ENCODE assay signal across 21 mouse cellular contexts in genomic region chr3:144123361-144124072, GRCm38 (mm10).
DNase-seq lines count a peak whose midpoint lies in the region; ATAC-seq and TF ChIP-seq lines count a peak whose summit lies in the region.
"Had no signal": no experiment of that assay in that cellular context is flagged by ENCODE, and none has a peak within 500 bp of the region (broad histone marks: within the 10 kb centered on the region; RNA-seq: fewer than 3 reads in every experiment).

No protein-coding gene starts in this region.

- TF ChIP-seq POLR2A in CH12.LX (IDR thresholded peaks at IDR 0.05; ENCODE audit: low read depth, low read length): no peak

- no peak for TF ChIP-seq RAD21 in CH12.LX (IDR thresholded peaks at IDR 0.05; ENCODE audit: low read depth, low read length)

- no peaks in the 10 kb centered on the region for H3K79me2 ChIP-seq in CH12.LX (replicated peaks; ENCODE audit: control insufficient read depth, extremely low read depth, insufficient read depth, poor library complexity, severe bottlenecking)

- ATAC-seq in heart, embryonic 12.5 days (ENCODE audit: insufficient number of reproducible peaks, low FRiP score): no peak
- ATAC-seq in granulocyte monocyte progenitor cell, adult 5-6 weeks (replicated peaks; ENCODE audit: poor library complexity, severe bottlenecking): peak; percentile 65
- peak; percentile 50 for ATAC-seq in megakaryocyte progenitor cell, adult 5-6 weeks (replicated peaks; ENCODE audit: poor library complexity)
- ATAC-seq in forebrain, embryonic 15.5 days (replicated peaks): no peak
- ATAC-seq in midbrain, embryonic 13.5 days: no peak
- ATAC-seq: activated CD4-positive, CD25-positive, alpha-beta regulatory T cell, adult 4 months; CD4-positive, CD25-positive, alpha-beta regulatory T cell, adult 4 months; intestine, postnatal 0 days had no signal

- DNase-seq in heart, embryonic 10.5 days (ENCODE audit: low spot score): peak; percentile 13
- DNase-seq in CH12.LX (ENCODE audit: extremely low read depth): no peak
- DNase-seq in adrenal gland, adult 18-20 months (ENCODE audit: low spot score in 2 of 2): no peak
- DNase-seq: heart, adult 2 months; heart, postnatal 14 days; heart, postnatal 4 days; kidney, adult 2 months had no signal

- no peak overlapping the region for H3K4me2 ChIP-seq in heart, embryonic 12.5 days
- H3K4me2 ChIP-seq in CH12.LX (ENCODE audit: insufficient read depth, low read depth, poor library complexity, severe bottlenecking): peak overlapping the region; percentile 91
- no peak overlapping the region for H3K4me2 ChIP-seq in forebrain, embryonic 15.5 days (replicated peaks)
- H3K4me2 ChIP-seq in midbrain, embryonic 13.5 days (replicated peaks): no peak overlapping the region
- H3K4me2 ChIP-seq: embryonic facial prominence, embryonic 12.5 days; embryonic facial prominence, embryonic 15.5 days; heart, embryonic 11.5 days; heart, embryonic 15.5 days; hindbrain, embryonic 12.5 days; hindbrain, embryonic 15.5 days had no signal

- no peak overlapping the region for H3K27ac ChIP-seq in heart, embryonic 10.5 days
- no peak overlapping the region for H3K27ac ChIP-seq in heart, embryonic 12.5 days (ENCODE audit: poor library complexity, severe bottlenecking)
- H3K27ac ChIP-seq in CH12.LX (ENCODE audit: insufficient read depth, low read depth): no peak overlapping the region
- H3K27ac ChIP-seq in forebrain, embryonic 15.5 days (replicated peaks): no peak overlapping the region
- no peak overlapping the region for H3K27ac ChIP-seq in midbrain, embryonic 13.5 days
- H3K27ac ChIP-seq: embryonic facial prominence, embryonic 12.5 days; embryonic facial prominence, embryonic 15.5 days; heart, adult 2 months; heart, embryonic 15.5 days; hindbrain, embryonic 12.5 days; hindbrain, embryonic 15.5 days had no signal

- TF ChIP-seq CTCF in CH12.LX (conservative IDR thresholded peaks at IDR 0.05 in 1 of 2, IDR thresholded peaks at IDR 0.05 in 1 of 2; ENCODE audit: low read depth in 2 of 2, low read length in 2 of 2): no peak

- in situ Hi-C loops in CH12.LX (cut with MboI; ENCODE audit: low pct_ligation_motif_present, low pct_unique_long_range_greater_than_20kb, low sequenced_read_pairs): no loop called here

- TF ChIP-seq EP300 in CH12.LX (IDR thresholded peaks at IDR 0.05; ENCODE audit: low read length): peak; percentile 52; the same call in 1 of the 2 replicates

- no peaks in the 10 kb centered on the region for H3K36me3 ChIP-seq in heart, embryonic 10.5 days
- H3K36me3 ChIP-seq in heart, embryonic 12.5 days: no peaks in the 10 kb centered on the region
- no peaks in the 10 kb centered on the region for H3K36me3 ChIP-seq in CH12.LX (replicated peaks in 1 of 2; ENCODE audit: control insufficient read depth in 1 of 2, insufficient read depth in 1 of 2, low read length in 1 of 2)
- no peaks in the 10 kb centered on the region for H3K36me3 ChIP-seq in forebrain, embryonic 15.5 days
- no peaks in the 10 kb centered on the region for H3K36me3 ChIP-seq in midbrain, embryonic 13.5 days
- H3K36me3 ChIP-seq: embryonic facial prominence, embryonic 12.5 days; embryonic facial prominence, embryonic 15.5 days; heart, embryonic 15.5 days; hindbrain, embryonic 12.5 days; hindbrain, embryonic 15.5 days had no signal

- WGBS in heart, embryonic 10.5 days: 74% methylated on average over 6 of the region's 6 CpGs
- WGBS in heart, embryonic 12.5 days: 78% methylated on average over 6 of the region's 6 CpGs
- 89% methylated on average over 6 of the region's 6 CpGs for WGBS in forebrain, embryonic 15.5 days
- 86% methylated on average over 6 of the region's 6 CpGs for WGBS in midbrain, embryonic 13.5 days

- dilution Hi-C loops in CH12.LX (cut with MboI; ENCODE audit: extremely low pct_ligation_motif_present, extremely low pct_unique_long_range_greater_than_20kb, low sequenced_read_pairs): no loop called here

- H3K4me1 ChIP-seq in heart, embryonic 10.5 days: no peaks in the 10 kb centered on the region
- H3K4me1 ChIP-seq in heart, embryonic 12.5 days (replicated peaks): no peaks in the 10 kb centered on the region
- H3K4me1 ChIP-seq in CH12.LX (ENCODE audit: control insufficient read depth in 1 of 2, insufficient read depth in 2 of 2): peaks cover 3 to 10% of the 10 kb centered on the region in 2 experiments; a peak in 3 of 4 replicates
- peaks cover 8% of the 10 kb centered on the region; the same call in 1 of the 2 replicates for H3K4me1 ChIP-seq in forebrain, embryonic 15.5 days
- H3K4me1 ChIP-seq in midbrain, embryonic 13.5 days (replicated peaks): no peaks in the 10 kb centered on the region
- H3K4me1 ChIP-seq: embryonic facial prominence, embryonic 12.5 days; embryonic facial prominence, embryonic 15.5 days; heart, embryonic 15.5 days; hindbrain, embryonic 12.5 days; hindbrain, embryonic 15.5 days had no signal

- no peak overlapping the region for H3K9ac ChIP-seq in heart, embryonic 12.5 days
- H3K9ac ChIP-seq in CH12.LX (ENCODE audit: insufficient read depth, low read depth): 0 out of 2 replicates have a peak overlapping the region, but pooled peaks have one; percentile 8
- H3K9ac ChIP-seq in forebrain, embryonic 15.5 days (replicated peaks): no peak overlapping the region
- no peak overlapping the region for H3K9ac ChIP-seq in midbrain, embryonic 13.5 days (replicated peaks)
- H3K9ac ChIP-seq: embryonic facial prominence, embryonic 12.5 days; embryonic facial prominence, embryonic 15.5 days; heart, embryonic 15.5 days; hindbrain, embryonic 12.5 days; hindbrain, embryonic 15.5 days had no signal

- no peak overlapping the region for H3K4me3 ChIP-seq in heart, embryonic 10.5 days
- no peak overlapping the region for H3K4me3 ChIP-seq in heart, embryonic 12.5 days
- peak overlapping the region in 1 of 3 experiments; percentile 1 for H3K4me3 ChIP-seq in CH12.LX (replicated peaks in 1 of 3; ENCODE audit: low read depth in 2 of 3, low read length in 2 of 3, poor library complexity in 1 of 3)
- H3K4me3 ChIP-seq in forebrain, embryonic 15.5 days: no peak overlapping the region
- no peak overlapping the region for H3K4me3 ChIP-seq in midbrain, embryonic 13.5 days (replicated peaks)
- H3K4me3 ChIP-seq: embryonic facial prominence, embryonic 12.5 days; embryonic facial prominence, embryonic 15.5 days; heart, adult 2 months; heart, embryonic 15.5 days; hindbrain, embryonic 12.5 days; hindbrain, embryonic 15.5 days had no signal

- H3K27me3 ChIP-seq in heart, embryonic 10.5 days (ENCODE audit: insufficient read depth, poor library complexity, severe bottlenecking): no peaks in the 10 kb centered on the region
- no peaks in the 10 kb centered on the region for H3K27me3 ChIP-seq in heart, embryonic 12.5 days (replicated peaks)
- no peaks in the 10 kb centered on the region for H3K27me3 ChIP-seq in CH12.LX (replicated peaks)
- H3K27me3 ChIP-seq in forebrain, embryonic 15.5 days: no peaks in the 10 kb centered on the region
- H3K27me3 ChIP-seq in midbrain, embryonic 13.5 days: no peaks in the 10 kb centered on the region
- H3K27me3 ChIP-seq: embryonic facial prominence, embryonic 12.5 days; embryonic facial prominence, embryonic 15.5 days; heart, embryonic 15.5 days; hindbrain, embryonic 12.5 days; hindbrain, embryonic 15.5 days had no signal

- H3K9me3 ChIP-seq in heart, embryonic 10.5 days: no peaks in the 10 kb centered on the region
- no peaks in the 10 kb centered on the region for H3K9me3 ChIP-seq in heart, embryonic 12.5 days (replicated peaks)
- H3K9me3 ChIP-seq in CH12.LX (replicated peaks; ENCODE audit: low read length): no peaks in the 10 kb centered on the region
- no peaks in the 10 kb centered on the region for H3K9me3 ChIP-seq in forebrain, embryonic 15.5 days
- H3K9me3 ChIP-seq in midbrain, embryonic 13.5 days: no peaks in the 10 kb centered on the region
- H3K9me3 ChIP-seq: embryonic facial prominence, embryonic 12.5 days; embryonic facial prominence, embryonic 15.5 days; heart, embryonic 15.5 days; hindbrain, embryonic 12.5 days; hindbrain, embryonic 15.5 days had no signal

TF ChIP-seq in CH12.LX, 34 proteins besides CTCF, POLR2A, EP300 and RAD21:
- TF ChIP-seq BHLHE40 (IDR thresholded peaks at IDR 0.05; ENCODE audit: low read depth, low read length) (0 out of 2 replicates have a peak, but pooled peaks have one; percentile 1), MXI1 (IDR thresholded peaks at IDR 0.05; ENCODE audit: low read depth, low read length) (no peak), RCOR1 (conservative IDR thresholded peaks at IDR 0.05; ENCODE audit: low read depth, low read length) (no peak), MEF2A (IDR thresholded peaks at IDR 0.05; ENCODE audit: borderline replicate concordance, low read depth, low read length) (peak; percentile 63; the same call in 1 of the 2 replicates), IRF4 (IDR thresholded peaks at IDR 0.05; ENCODE audit: low read depth, low read length) (peak; percentile 55; the same call in 1 of the 2 replicates), UBTF (IDR thresholded peaks at IDR 0.05; ENCODE audit: low read depth, low read length) (no peak), MAX (IDR thresholded peaks at IDR 0.05; ENCODE audit: low read length) (no peak), SMC3 (IDR thresholded peaks at IDR 0.05; ENCODE audit: low read depth, low read length) (no peak), NRF1 (IDR thresholded peaks at IDR 0.05; ENCODE audit: low read depth, low read length) (no peak), USF2 (conservative IDR thresholded peaks at IDR 0.05; ENCODE audit: low read depth, low read length) (no peak), KAT2A (IDR thresholded peaks at IDR 0.05; ENCODE audit: insufficient replicate concordance, low read length) (0 out of 2 replicates have a peak, but pooled peaks have one; percentile 33)

Comparison
In these comparisons a context has a peak if more than half of its experiments do, and no peak if none do; other contexts are left out.
1. ATAC-seq: peak in granulocyte monocyte progenitor cell, adult 5-6 weeks (single experiment) and megakaryocyte progenitor cell, adult 5-6 weeks (single experiment); none in heart, embryonic 12.5 days (single experiment), forebrain, embryonic 15.5 days (single experiment) and midbrain, embryonic 13.5 days (single experiment).